Mouse (Mus musculus) monocyte, adult 2 months (primary cell): ENCODE data around the gene Acsbg2.
"Not testable (repeated sequence)": the region's sequence is repeated elsewhere in the genome, so short reads cannot be mapped to it uniquely, and the experiment has no call there.

Source experiments
- DNase-seq, 2 experiments: peaks; one replicate each; pipeline ENCODE4 v3.0.0; 2022; ENCODE audit warnings: low spot score in 2 of 2, low read depth in 1 of 2

Acsbg2 gene

DNA sequence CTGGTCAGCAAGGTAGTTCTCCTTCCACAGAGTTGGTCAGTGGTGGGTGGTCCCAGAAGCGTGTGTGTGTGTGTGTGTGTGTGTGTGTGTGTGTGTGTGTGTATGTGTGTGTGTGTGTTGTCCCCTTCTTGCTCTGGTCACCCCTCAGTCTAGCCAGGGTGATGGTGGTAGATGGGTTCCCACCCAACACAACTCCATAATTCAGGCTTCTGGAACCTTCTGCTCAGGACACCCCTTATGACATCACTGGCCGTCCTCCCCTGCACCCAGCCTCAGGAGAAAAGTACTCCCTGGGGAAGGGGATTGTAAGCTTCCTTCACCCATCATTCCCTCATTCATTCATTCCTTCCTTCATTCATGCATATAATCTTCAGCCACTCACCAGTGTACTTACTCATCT, at the start of gene Acsbg2:
Gene Acsbg2, minus strand, starts transcription at position 211 of the 400 bp plus-strand sequence.
- DNase-seq = no peak

DNA sequence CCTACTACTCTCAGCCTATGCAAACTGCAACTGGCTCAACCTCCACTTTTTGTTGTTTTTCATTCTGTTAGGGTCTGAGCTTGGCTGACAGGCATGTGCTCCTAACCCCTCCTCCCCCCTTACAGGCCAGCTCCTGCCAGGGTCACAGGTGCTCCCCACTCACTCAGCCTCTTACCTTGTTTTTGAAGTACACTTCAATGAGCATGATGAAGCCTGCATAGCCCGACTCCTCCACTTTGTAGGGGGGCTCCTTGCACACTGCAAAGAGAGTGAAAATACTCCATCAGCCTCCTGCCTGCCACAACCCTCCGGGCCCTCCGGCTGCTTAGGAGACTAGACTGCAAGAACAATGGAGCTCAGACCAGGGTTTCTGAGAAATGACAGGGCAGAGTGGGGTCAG, 45.5 kb upstream of the Acsbg2 start:
- no peak for DNase-seq

DNA sequence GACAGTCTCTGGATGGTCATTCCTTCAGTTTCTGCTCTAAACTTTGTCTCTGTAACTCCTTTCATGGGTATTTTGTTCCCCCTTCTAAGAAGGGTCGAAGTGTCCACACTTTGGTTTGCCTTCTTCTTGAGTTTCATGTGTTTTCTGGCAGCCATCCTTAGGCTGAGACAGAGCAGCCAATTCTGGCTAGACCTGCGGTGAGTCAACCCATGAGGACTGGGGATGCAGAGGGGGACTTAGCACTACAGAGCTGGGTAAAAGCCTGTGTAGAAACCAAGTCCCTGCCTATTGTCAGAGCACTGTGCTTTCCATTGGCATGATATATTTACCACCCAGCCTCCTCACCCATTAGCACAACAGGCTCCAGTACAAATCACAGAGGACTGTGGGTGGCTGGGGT, 42.9 kb upstream of the Acsbg2 start:
- DNase-seq = no peak

DNA sequence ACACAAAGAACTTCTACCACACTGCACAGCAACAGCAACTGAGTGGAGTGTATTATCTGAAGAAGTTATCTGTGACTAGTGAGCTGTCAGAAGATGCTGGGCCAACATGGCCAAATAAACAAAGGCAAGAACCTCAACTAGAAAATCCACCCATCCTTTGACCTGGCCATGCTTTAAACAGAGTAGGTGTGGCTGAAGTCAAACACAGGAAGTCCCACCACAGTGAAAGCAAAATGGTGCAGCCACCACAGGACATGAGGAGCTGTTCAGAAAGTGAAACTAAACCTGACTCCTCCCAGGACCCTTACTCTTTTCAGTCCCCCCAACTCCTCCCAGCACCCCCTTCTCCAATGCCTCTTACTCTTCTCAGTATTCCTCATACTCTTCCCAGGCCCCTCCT, 39.2 kb upstream of the Acsbg2 start:
- no peak for DNase-seq

DNA sequence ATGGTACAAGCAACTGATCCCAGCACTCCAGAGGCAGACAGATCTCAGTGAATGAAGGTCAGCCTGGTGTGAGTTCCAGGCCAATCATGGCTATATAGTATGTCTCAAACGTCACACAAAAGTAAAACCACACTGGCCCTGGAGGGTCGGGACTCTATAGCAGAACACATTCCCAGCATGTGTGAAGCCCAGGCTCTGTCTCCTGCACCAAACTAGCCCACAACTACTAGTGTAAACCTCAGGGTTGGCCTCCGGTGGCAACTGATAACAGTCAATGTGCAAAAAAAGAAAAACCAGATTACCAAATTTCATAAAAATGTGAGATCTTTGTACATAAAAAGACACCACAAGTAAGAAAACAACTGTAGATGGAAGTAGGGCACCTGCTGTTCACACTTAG, 38.8 kb upstream of the Acsbg2 start:
- no peak for DNase-seq

DNA sequence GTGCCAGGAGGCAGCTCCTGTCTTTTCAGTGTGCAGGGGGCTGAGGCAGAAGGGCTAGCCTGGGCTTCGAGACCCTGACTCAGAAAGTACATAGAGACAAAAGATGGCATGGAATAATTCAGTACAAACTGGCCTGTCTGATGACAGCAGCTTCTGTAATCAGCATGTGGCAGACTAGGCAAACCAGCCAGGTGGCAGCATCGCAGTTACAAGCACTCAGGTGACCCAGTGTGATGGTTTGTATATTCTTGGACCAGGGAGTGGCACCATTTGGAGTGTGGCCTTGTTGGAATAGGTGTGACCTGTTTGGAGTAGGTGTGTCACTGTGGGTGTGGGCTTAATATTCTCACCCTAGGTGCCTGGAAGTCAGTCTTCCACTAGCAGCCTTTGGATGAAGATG, 35.5 kb upstream of the Acsbg2 start:
- DNase-seq = not testable (repeated sequence)

DNA sequence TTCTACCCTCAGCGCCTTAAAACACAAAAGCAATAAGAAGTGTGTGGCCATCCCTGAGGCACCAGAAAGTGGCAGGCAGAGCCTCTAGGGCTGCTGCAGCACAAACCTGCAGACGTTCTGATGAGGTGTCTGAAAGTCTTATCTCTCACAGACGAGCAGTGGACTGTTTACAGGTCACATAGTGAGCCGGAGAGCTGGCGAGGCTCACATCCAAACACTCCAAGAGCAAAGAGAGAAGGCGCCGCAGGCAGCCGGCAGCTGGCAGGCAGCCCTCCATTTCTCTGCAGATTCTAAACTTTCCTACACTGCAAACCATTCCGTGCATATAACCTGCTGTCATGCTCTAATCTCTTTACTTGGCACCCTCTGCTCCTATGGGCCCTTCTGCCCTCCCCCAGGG, 33.6 kb upstream of the Acsbg2 start:
- no peak for DNase-seq

DNA sequence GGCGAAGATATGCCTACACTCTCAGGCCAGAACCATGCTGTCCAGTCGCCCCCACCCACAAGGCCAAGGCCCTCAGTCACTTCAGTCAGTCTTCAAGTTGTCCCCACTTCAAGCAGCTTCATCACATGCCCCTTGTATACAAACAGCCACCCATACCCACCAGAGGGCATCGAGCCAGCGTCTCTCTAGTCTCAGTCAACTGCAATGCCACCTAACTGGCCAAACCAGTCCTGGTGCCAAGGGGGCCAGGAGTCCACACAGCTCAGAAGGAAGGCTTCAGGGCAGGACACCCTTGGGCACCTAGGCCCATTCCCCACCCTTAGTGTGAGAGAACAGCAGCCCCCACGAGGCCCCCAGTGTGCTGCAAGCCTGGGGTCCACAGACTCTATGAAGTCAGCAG, 32.8 kb upstream of the Acsbg2 start:
- DNase-seq = no peak

DNA sequence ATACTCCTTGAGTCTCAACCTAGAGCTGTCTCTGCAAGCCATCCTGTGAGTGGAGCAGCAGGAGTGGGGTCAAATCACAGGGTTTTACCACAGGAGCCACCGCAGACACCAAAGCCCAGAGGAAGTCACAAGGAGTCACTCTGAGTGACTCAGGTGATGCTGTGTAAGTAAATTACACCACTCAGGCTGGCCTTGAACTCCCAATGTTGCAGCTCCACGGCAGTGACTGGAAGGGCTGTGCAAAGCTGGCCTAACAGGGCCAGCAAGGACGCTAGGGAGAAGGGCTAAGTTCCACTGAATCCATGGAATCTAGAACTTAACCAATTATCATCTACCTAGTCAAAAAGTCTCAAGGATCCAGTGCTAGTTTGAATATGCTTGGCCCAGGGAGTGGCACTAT, 31.9 kb upstream of the Acsbg2 start:
- DNase-seq = no peak

DNA sequence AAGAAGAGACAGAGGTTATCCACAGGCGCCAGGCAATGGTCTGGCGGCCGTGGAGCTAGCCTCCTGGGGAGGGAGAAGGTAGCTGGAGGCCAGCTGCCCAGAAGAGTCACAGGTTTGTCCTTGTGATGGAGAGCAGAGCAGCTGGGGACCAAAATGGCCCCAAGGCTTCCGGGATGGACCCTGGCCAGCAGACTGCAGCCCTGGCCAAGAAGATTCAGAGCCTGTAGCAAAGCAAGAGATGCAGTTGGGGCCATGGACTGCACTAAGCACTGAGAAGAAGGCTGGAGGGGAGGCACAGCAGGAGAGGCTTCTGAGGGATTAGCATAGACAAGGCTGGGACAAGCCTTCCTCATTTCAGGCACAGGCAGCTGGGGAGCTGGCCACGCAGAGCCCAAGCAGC, 28.5 kb upstream of the Acsbg2 start:
- DNase-seq = no peak

DNA sequence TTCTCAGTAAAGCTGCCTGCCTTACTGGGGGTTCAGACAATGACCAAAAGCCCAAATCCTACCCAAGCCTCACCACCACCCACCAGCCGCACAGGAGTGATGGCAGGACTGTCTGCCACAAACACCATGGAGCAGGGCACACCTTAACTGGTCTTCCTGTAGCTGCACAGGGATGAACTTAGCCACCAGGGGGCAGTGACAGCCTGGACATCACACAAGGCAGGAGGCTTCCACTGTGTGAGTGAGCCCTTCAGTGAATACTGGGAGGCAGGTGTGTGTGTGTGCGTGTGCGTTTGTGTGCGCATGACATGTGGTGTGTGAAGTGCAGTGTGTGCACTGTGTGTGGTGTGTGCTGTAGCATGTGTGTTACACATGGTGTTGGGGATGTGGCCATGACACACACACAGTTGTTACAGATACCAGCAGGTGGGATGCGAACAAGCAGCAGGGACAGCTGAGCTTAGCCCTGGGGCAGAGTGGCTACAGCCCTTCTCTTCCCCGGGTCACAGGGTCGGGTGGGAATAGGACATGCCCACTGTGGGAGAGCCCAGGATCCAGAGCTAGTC, 23.5 kb upstream of the Acsbg2 start:
- DNase-seq = peak; percentile 12 to 55

DNA sequence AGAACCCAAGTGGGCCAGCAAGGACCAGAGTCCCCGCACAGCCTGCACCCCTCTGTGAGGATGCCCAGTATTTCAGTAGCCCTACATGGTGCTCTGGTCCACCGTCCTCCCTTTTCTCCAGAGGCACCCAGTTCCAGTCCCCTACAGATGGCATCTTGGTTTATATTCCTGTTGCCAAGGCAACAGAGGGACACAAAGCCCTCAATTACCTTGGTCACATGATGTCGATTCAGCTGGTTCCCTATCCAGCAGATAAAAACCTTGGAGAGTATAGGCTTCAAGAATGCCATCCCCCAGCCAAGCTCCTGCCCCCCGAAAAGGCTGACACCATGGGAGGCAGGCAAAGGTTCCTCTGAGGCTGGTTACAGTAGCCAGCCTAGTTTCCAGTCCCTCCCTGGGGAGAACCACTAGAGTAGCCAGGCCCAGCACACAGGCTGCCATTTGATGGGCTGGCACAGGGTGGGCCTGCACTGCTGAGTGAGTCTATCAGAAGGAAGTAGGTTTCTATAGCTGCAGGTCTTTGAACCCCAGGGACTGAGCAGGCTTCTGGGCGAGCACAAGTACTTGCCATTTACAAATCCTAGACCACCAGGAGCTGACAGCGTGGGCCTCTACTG, 22.4 kb upstream of the Acsbg2 start:
- DNase-seq = no peak

DNA sequence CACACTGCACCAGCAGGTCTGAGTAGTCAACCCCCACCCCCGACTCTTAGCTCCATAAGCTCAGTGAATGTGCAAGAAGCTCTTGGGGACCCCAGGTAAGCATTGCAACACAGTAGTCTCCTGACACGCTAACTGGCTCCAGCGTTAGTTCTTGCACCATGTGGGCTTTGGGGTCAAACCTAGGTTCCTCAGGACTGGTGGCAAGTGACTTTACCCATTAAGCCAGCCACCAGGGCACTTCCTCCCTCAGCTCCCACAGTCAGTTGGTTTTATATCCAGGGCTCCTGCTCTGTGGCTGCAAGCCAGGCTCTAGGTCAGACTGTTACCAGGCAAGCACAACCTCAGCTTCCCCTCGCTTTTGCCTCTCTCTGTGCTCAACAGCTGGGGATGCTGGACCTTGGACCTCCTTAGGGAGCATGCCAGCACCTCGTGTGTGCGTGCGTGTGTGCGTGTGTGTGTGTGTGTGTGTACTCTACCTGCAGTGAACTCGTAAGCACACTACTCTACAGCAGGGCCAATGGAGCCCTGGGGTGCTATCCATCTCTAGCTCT, 21.2 kb upstream of the Acsbg2 start:
- DNase-seq = no peak

DNA sequence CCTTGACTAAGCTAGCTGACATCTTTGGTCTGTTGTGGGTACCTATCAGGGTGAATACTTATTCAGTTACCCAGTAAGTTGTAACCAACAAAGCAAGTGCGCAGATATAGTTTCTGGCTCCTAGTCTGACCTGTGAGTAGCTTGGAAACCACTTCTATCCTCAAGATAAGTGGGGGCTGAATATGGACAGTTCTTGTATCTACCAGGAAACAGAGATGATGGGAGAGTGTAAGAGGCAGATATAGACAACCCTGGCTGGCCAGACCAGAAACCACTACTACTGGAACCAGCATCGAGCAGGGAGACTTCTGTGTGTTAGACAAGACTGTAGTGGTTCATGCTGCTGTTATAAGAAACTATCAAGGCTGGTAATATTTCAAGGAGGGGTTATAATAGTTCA, 15.8 kb upstream of the Acsbg2 start:
- DNase-seq = no peak

DNA sequence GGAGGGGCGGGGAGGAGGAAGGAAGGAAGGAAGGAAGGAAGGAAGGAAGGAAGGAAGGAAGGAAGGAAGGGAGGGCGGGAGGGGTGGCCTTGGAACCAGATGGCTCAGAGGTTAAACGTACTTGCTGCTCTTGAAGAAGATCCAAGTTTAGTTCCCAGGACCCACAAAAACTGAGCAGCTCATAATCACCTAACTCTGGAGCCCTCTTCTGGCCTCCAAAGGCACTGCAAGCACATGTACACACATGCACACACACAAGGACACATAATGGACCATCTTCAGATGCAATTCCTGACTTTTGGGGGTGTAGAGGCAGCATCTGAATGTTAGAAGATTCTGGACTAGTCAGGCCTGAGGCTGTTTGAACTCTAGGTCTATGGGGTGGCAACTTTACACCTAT, 13.8 kb upstream of the Acsbg2 start:
- no peak for DNase-seq

DNA sequence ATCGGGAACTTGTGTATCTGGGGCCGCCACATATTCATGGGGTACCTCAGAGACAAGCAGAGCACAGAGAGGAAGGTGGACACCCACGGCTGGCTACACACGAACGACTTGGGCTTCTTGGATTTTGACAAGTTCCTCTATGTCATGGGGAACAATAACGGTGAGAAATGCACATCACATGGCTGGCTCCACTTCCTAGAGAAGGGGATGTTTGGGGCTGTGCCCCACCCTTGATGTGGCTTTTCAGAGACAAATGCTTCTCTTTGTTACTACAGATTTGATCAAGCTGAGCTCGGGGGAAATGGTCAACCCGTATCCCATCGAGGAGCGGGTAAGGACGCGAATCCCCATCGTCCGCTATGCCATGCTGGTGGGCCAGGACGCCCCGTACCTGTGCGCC, 10.6 kb upstream of the Acsbg2 start:
- DNase-seq = peak in 1 of 2 experiments; percentile 44

DNA sequence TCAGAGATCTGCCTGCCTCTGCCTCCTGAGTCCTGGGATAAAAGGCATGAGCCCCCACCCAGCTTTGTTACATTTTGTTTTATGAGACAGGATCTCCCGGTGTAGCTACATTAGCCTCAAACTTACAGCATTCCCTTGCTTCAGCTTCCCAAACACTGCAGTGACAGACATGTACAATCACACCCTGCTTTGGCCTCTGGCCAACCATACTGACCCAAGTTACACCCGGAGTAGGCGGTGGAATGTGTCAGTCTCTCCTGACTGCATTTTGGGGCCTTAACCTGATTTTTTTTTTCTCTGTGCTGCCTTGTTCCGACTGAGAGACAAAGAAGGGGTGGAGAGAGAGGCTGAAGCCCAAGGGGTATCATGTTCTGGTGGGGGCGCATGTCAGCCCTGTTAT, 10.1 kb upstream of the Acsbg2 start:
- peak in 1 of 2 experiments; percentile 13 for DNase-seq

DNA sequence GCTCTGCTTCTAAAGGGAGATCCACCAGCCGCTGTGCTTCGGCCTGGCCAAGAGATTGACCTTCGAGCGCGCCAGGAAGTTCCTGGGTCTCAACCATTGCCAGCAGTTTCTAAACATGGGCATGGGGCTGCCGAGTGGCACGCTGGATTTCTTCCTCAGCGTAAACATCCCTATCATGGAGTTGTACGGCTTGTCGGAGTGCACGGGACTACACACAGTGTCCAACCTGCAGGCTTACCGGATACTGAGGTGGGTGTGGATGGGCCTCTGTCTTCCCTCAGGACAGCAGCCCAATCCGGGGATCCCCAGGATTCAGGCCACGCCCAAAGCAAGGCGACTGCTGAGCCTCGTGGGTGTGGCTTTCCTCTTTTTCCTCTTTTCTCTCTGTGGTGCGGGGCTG, 9.4 kb upstream of the Acsbg2 start:
- DNase-seq = peak in 1 of 2 experiments; percentile 21

DNA sequence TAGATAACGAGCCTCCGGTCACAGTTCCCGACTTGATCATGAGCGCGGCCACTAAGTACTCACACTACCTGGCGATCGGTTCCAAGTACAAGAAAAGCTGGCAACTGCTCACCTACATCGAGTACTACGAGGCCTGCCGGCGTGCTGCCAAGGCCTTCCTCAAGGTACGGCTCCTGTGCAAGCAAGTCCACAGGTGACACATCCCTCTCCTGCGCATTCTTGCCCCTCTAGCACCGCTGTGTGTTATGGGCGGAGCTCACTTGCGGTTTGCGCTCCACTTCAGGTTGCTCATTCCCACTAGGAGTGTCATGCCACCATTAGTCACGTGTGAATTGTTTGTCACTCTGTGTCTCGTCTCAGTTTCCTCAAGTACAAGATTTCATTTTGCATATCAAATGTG, 3.2 kb upstream of the Acsbg2 start:
- DNase-seq = no peak

DNA sequence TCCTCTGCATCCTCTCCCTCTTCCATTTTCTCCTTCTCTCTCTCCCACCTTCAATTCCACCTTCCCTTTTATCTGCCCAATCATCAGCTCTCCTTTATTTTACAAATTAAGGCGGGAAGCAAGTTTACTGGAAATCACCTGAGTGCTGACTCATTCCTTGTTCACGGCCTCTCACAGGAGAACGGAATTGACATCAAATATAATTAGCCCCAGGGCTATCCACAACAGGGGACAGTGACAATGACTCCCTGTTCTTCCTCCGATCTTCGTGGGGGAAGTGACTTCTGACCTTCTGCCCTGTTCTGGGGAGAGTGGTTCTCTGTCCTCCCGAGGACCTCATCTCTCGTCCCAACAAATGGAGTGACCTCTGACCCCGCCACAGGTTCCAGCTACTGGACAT, 2.7 kb upstream of the Acsbg2 start:
- no peak for DNase-seq

DNA sequence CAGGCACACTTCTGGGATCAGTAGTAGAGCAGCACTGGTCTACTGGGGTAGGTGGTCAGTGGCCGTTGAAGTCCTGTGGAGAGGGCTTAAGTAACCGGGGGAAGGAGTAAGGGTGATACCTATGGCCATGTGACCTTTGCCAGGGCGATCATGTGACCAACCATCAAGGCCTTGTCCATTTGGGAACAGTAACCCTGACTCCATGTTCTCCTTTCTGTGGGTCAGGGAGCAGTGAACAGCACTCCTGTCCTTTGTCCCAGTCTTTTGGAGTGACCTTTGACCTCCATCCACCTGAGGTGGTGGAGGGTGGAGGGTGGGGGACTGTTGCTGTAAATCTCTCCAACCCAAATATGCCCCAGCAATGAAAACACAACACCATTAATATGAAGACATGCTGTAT, 2.2 kb upstream of the Acsbg2 start:
- DNase-seq = no peak

DNA sequence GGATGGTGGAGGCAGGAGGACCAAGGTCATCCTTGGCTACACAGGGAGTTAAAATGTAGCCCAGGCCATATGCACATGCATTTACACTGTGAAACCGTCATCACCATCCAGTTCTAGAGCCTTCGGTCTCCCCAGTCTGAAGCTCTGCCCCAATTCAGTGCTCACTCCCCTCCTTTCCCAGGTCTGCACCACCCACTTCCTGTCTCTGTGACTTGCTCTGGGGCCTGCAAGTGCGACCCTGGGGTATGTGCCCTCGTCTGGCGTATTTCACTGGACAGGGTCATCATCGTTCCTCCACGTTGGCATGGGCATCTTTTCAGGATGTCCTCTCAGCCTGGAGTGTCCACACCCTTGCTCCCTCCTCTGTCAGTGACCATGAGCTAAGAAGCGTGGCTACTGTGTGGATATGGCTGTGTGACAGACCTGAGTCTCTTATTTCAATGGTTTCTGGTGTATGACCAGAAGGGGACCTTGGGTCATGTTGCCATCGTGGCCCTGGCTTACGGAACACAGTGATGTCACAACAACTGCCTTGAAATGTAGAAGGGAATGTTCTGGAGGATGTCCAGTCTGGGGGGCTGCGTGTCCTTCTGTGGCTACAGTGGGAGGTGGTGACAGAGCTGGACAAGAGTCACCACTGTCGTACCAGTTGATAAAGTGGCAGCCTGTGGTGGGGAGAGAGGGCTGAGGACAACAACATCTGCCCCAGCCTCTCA, 847 bp upstream of the Acsbg2 start, which contains the start of gene 1700061G19Rik:
Gene 1700061G19Rik, plus strand, starts transcription at position 542 of the 716 bp plus-strand sequence.
- no peak for DNase-seq
